Mouse (Mus musculus): ENCODE measurements around the gene Igf2bp1. TPM values are rescaled to one million over a fixed set of nuclear protein-coding genes. Genes with fewer than 3 reads are reported as not detected.

The Igf2bp1 gene
- polyA plus RNA-seq, 1 experiment from 2014 or later = 6.2 TPM

DNA sequence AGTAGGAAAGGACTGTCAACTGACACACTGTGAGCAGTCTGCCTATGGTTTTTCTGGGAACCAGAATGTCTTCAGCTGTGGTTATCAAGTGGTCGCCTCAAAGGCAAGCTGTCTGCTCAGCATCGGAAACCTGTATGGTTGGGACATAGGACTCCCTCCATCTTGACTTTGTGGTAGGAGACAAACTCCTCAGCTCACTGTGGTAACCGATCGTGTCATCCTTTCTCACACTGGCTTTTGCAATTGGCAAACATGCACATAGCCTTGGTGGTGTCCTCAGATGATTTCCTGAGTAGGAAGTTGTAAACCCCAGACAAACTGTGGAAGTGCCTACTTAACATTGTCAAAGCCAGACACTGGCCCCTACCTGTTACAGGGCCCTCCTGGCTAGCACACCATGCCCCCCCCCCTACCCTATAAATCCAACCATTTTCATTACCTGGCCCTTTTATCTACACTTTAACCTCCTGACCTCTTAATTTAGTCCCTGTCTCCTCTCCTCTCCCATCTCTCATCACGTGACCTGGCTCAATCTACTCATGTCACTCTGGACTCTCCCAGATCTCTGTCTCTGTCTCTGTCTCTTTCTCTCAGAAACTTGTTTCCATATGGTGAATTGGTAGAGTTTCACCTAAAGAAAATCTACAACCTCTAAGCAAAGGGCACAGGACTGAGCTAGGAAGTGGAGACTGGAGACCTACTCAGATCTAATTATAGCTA lies 97.8 kb downstream of the Igf2bp1 start:
- ATAC-seq = no peak
- H3K4me2 ChIP-seq (ENCODE audit: low read length) = no peak overlapping the region
- WGBS = 86% methylated on average over 5 of the region's 5 CpGs
- no peaks in the 10 kb centered on the region for H3K4me1 ChIP-seq (ENCODE audit: control insufficient read depth, insufficient read depth, low read length)
- no peaks in the 10 kb centered on the region for H3K36me3 ChIP-seq (ENCODE audit: control insufficient read depth, insufficient read depth, low read length)
- no peak overlapping the region for H3K9ac ChIP-seq (ENCODE audit: low read depth, low read length)
- no peak overlapping the region for H3K27ac ChIP-seq (ENCODE audit: low read length)
- H3K9me3 ChIP-seq (replicated peaks; ENCODE audit: control insufficient read depth, low read length, poor library complexity, severe bottlenecking) = no peaks in the 10 kb centered on the region
- H3K27me3 ChIP-seq (ENCODE audit: control insufficient read depth, insufficient read depth, low read depth, low read length) = peaks cover 19% of the 10 kb centered on the region
- H3K4me3 ChIP-seq (ENCODE audit: low read depth, low read length) = no peak overlapping the region

Small RNAs within 50 kb of the gene (microRNA-seq; reads per million reads assigned to microRNA genes)
- not detected for gene Mir3063

Other genes starting within 250 kb of the Igf2bp1 start
- gene Phospho1, start 181.4 kb downstream of the Igf2bp1 start, polyA plus RNA-seq (2015; fragmentation: Nextera tagmentation; extraction: Ambion mirVana) = 0.43 and 0.45 TPM in 2 replicates
- 2.6 TPM in 2 replicates for gene Gngt2, start 168.7 kb downstream of the Igf2bp1 start, polyA plus RNA-seq (2015; fragmentation: Nextera tagmentation; extraction: Ambion mirVana)
- gene Abi3, start 163.5 kb downstream of the Igf2bp1 start, polyA plus RNA-seq (2015; fragmentation: Nextera tagmentation; extraction: Ambion mirVana) = 1.2 and 1.9 TPM in 2 replicates
- gene B4galnt2, start 91.0 kb downstream of the Igf2bp1 start, polyA plus RNA-seq (2015; fragmentation: Nextera tagmentation; extraction: Ambion mirVana) = not detected in 2 replicates
- gene Gip, start 18.6 kb upstream of the Igf2bp1 start, polyA plus RNA-seq (2015; fragmentation: Nextera tagmentation; extraction: Ambion mirVana) = not detected in 2 replicates
- 129 and 130 TPM in 2 replicates for gene Snf8, start 28.9 kb upstream of the Igf2bp1 start, polyA plus RNA-seq (2015; fragmentation: Nextera tagmentation; extraction: Ambion mirVana)
- 37.4 and 40.8 TPM in 2 replicates for gene Ube2z, start 59.4 kb upstream of the Igf2bp1 start, polyA plus RNA-seq (2015; fragmentation: Nextera tagmentation; extraction: Ambion mirVana)
- 536 and 561 TPM in 2 replicates for gene Atp5g1, start 69.7 kb upstream of the Igf2bp1 start, polyA plus RNA-seq (2015; fragmentation: Nextera tagmentation; extraction: Ambion mirVana)
- 0.17 TPM in 1 of 2 replicates, not detected in the other for gene Calcoco2, start 106.0 kb upstream of the Igf2bp1 start, polyA plus RNA-seq (2015; fragmentation: Nextera tagmentation; extraction: Ambion mirVana)
- gene Ttll6, start 127.8 kb upstream of the Igf2bp1 start, polyA plus RNA-seq (2015; fragmentation: Nextera tagmentation; extraction: Ambion mirVana) = 0.31 and 0.35 TPM in 2 replicates
- gene Hoxb13, start 188.4 kb upstream of the Igf2bp1 start, polyA plus RNA-seq (2015; fragmentation: Nextera tagmentation; extraction: Ambion mirVana) = not detected in 2 replicates

Measured in midbrain, embryonic 16.5 days (tissue).